Mouse (Mus musculus) erythroblast, embryonic 14.5 days (primary cell): ENCODE data around the gene H2al1i. TPM values are rescaled to one million over a fixed set of nuclear protein-coding genes. Genes with fewer than 3 reads are reported as not detected.

Experiments
- H3K27me3 ChIP-seq: 2 replicates; pipeline ENCODE4 v1.6.1; 2012; ENCODE audit warnings: inconsistent platforms; ENCODE audit not compliant: control insufficient read depth
- H3K36me3 ChIP-seq: 2 replicates; pipeline ENCODE4 v1.6.1; 2012; ENCODE audit warnings: mild to moderate bottlenecking, inconsistent platforms; ENCODE audit not compliant: control insufficient read depth
- H3K4me1 ChIP-seq: 2 replicates; pipeline ENCODE4 v1.6.1; 2012; ENCODE audit warnings: inconsistent platforms; ENCODE audit not compliant: control insufficient read depth
- H3K4me3 ChIP-seq: replicated peaks from 2 replicates; pipeline ENCODE3; 2012; ENCODE audit warnings: moderate library complexity, mild to moderate bottlenecking, inconsistent platforms
- H3K9me3 ChIP-seq: 2 replicates; pipeline ENCODE4 v1.6.1; 2012; ENCODE audit warnings: low read length, inconsistent platforms, mixed read lengths; ENCODE audit not compliant: control insufficient read depth
- GATA1 ChIP-seq: IDR thresholded peaks from 2 replicates; pipeline ENCODE4 v1.6.1; 2012; ENCODE audit warnings: low read length, inconsistent platforms, mixed read lengths
- TAL1 ChIP-seq: IDR thresholded peaks from 3 replicates; pipeline ENCODE4 v1.6.1; 2012; ENCODE audit warnings: low read length, inconsistent platforms, mixed read lengths
- polyA plus RNA-seq: library from polyadenylated mRNA; stranded (reverse); fragments of >175 nt; gene quantifications from 2 replicates; pipeline ENCODE4 v1.2.3, GENCODE M21; 2012

H2al1i gene
- polyA plus RNA-seq, 1 experiment, result not detected

DNA sequence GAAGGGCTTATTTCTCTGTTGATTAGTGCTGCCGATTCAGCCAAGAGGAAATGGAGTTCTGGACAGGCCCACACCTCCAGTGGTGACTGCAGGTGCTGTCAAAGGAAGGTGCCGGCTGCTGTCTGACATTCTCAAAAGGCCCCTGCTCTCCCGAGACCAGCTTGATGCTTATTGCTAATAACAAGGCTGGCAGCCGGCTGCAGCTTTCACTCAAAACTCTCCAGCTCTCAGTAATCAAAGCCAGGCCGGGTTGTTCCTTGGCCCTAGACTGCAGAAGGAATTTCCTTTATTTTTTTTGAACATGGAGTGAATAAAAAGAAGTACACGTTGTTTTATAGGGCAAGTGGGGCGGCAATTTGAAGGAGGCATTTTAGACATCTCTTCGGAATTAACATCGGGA is 21.3 kb downstream of the H2al1i start:
- no peak overlapping the region for H3K4me3 ChIP-seq
- TF ChIP-seq TAL1, result no peak
- TF ChIP-seq GATA1, result no peak
- H3K4me1 ChIP-seq, result no peaks in the 10 kb centered on the region
- H3K9me3 ChIP-seq, result no peaks in the 10 kb centered on the region
- no peaks in the 10 kb centered on the region; the same call in 1 of the 2 replicates for H3K27me3 ChIP-seq
- H3K36me3 ChIP-seq, result no peaks in the 10 kb centered on the region

DNA sequence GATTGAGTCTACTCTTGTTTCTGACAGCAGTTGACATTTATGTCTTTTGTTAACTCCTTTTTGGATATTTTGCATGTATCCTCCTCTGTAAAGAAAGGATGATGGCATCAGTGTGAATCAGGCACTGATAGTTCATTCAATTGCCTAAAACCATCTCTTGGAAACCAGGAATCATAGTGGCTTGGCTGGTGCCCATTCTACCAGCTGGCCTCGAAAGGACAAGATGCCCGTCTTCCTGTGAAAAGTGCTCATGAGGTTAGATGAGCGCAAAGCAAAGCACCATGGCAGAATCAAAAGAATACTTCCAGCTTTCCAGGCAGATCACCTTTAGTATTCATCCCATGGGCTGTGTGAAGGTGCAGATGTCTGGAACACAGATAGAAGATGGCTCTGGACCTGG is 22.3 kb downstream of the H2al1i start:
- H3K27me3 ChIP-seq, result no peaks in the 10 kb centered on the region; the same call in 1 of the 2 replicates
- H3K4me3 ChIP-seq, result no peak overlapping the region
- H3K4me1 ChIP-seq, result no peaks in the 10 kb centered on the region
- no peaks in the 10 kb centered on the region for H3K9me3 ChIP-seq
- H3K36me3 ChIP-seq, result no peaks in the 10 kb centered on the region
- TF ChIP-seq GATA1, result no peak
- TF ChIP-seq TAL1, result no peak

DNA sequence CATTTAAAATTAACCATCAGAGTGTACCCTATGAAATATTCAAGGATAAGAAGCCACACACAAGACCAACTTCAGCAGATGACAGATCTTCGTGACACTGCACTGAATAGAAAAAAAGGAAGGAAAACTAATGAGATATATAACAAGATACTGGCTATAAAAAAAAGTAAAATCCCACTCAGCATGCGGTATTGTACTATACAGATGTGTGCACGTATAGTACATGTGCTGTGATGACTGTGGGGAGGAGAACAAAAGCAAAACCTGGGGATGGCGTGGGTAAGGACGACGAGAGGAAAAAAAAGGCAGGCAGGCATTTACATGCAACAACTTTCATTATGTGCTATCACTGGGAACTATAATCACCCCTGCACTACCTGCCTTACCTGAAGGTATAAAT is 36.4 kb downstream of the H2al1i start:
- H3K36me3 ChIP-seq, result no peaks in the 10 kb centered on the region
- H3K4me1 ChIP-seq, result no peaks in the 10 kb centered on the region
- TF ChIP-seq GATA1 (no peak), TAL1 (no peak)
- no peaks in the 10 kb centered on the region for H3K9me3 ChIP-seq
- H3K27me3 ChIP-seq, result no peaks in the 10 kb centered on the region
- no peak overlapping the region for H3K4me3 ChIP-seq

GRCm38 (mm10) chrX:11361261-11361660 is 36.8 kb downstream of the H2al1i start:
- H3K4me3 ChIP-seq, result no peak overlapping the region
- no peaks in the 10 kb centered on the region for H3K36me3 ChIP-seq
- no peak for TF ChIP-seq GATA1
- TF ChIP-seq TAL1, result no peak
- no peaks in the 10 kb centered on the region for H3K4me1 ChIP-seq
- no peaks in the 10 kb centered on the region for H3K27me3 ChIP-seq
- H3K9me3 ChIP-seq, result no peaks in the 10 kb centered on the region

GRCm38 (mm10) chrX:11363890-11364289 is 39.4 kb downstream of the H2al1i start:
- H3K27me3 ChIP-seq, result no peaks in the 10 kb centered on the region
- TF ChIP-seq TAL1 (no peak), GATA1 (no peak)
- H3K4me3 ChIP-seq, result no peak overlapping the region
- H3K4me1 ChIP-seq, result no peaks in the 10 kb centered on the region
- no peaks in the 10 kb centered on the region for H3K36me3 ChIP-seq
- H3K9me3 ChIP-seq, result no peaks in the 10 kb centered on the region

GRCm38 (mm10) chrX:11365151-11365550 is 40.7 kb downstream of the H2al1i start:
- Histone ChIP-seq H3K27me3 (no peaks in the 10 kb centered on the region), H3K4me3 (no peak overlapping the region), H3K36me3 (no peaks in the 10 kb centered on the region), H3K4me1 (no peaks in the 10 kb centered on the region), H3K9me3 (no peaks in the 10 kb centered on the region)
- TF ChIP-seq GATA1 (no peak), TAL1 (no peak)

Other genes with a start within 250 kb of the H2al1i start
- not detected in 2 replicates for gene H2al1a, start 25.4 kb upstream of the H2al1i start, polyA plus RNA-seq
- not detected in 2 replicates for gene H2al1b, start 22.2 kb upstream of the H2al1i start, polyA plus RNA-seq
- gene H2al1c, start 19.0 kb upstream of the H2al1i start, polyA plus RNA-seq, result not detected in 2 replicates
- gene H2al1d, start 15.8 kb upstream of the H2al1i start, polyA plus RNA-seq, result not detected in 2 replicates
- gene H2al1e, start 12.7 kb upstream of the H2al1i start, polyA plus RNA-seq, result not detected in 2 replicates
- gene H2al1f, start 9.5 kb upstream of the H2al1i start, polyA plus RNA-seq, result not detected in 2 replicates
- not detected in 2 replicates for gene H2al1g, start 6.4 kb upstream of the H2al1i start, polyA plus RNA-seq
- gene H2al1h, start 3.2 kb upstream of the H2al1i start, polyA plus RNA-seq, result not detected in 2 replicates
- not detected in 2 replicates for gene H2al1j, start 3.2 kb downstream of the H2al1i start, polyA plus RNA-seq